Mouse (Mus musculus): ENCODE data around the gene Upk3a. TPM values are rescaled to one million over a fixed set of nuclear protein-coding genes. Genes with fewer than 3 reads are reported as not detected.
"Not testable (repeated sequence)": the region's sequence is repeated elsewhere in the genome, so short reads cannot be mapped to it uniquely, and the experiment has no call there.

The Upk3a gene
- total RNA-seq, 2 experiments from 2014 or later: not detected

- no peak for DNase-seq (ENCODE audit: low spot score in 2 of 2)
Observed at GRCm38 (mm10) chr15:84999911-85000310, 17.0 kb upstream of the Upk3a start.

- DNase-seq (ENCODE audit: low spot score in 2 of 2): peak; percentile 70 to 78
Observed at GRCm38 (mm10) chr15:85000984-85001982, 15.7 kb upstream of the Upk3a start.

- DNase-seq (ENCODE audit: low spot score in 2 of 2): no peak
Observed at GRCm38 (mm10) chr15:85009666-85010065, 7.3 kb upstream of the Upk3a start.

- DNase-seq (ENCODE audit: low spot score in 2 of 2): no peak
Observed at GRCm38 (mm10) chr15:85011895-85012661, 4.9 kb upstream of the Upk3a start.

- DNase-seq (ENCODE audit: low spot score in 2 of 2): no peak
Observed at GRCm38 (mm10) chr15:85012662-85013054, 4.3 kb upstream of the Upk3a start.

GRCm38 (mm10) chr15:85015771-85016170 lies 1.2 kb upstream of the Upk3a start:
- no peak for DNase-seq (ENCODE audit: low spot score in 2 of 2)

GRCm38 (mm10) chr15:85022211-85022610 lies 5.3 kb downstream of the Upk3a start:
- no peak for DNase-seq (ENCODE audit: low spot score in 2 of 2)

- DNase-seq (ENCODE audit: low spot score in 2 of 2): no peak
Observed at GRCm38 (mm10) chr15:85026197-85026596, 9.3 kb downstream of the Upk3a start.

GRCm38 (mm10) chr15:85027740-85028139 lies 10.8 kb downstream of the Upk3a start:
- no peak for DNase-seq (ENCODE audit: low spot score in 2 of 2)

- DNase-seq (ENCODE audit: low spot score in 2 of 2): not testable (repeated sequence)
Observed at GRCm38 (mm10) chr15:85028648-85029047, 11.7 kb downstream of the Upk3a start, which contains the start of gene Fam118a. Fam118a (plus strand) TSS chr15:85028948.

- not testable (repeated sequence) for DNase-seq (ENCODE audit: low spot score in 2 of 2)
Observed at GRCm38 (mm10) chr15:85030643-85031042, 13.7 kb downstream of the Upk3a start.

GRCm38 (mm10) chr15:85031866-85032265 lies 14.9 kb downstream of the Upk3a start:
- no peak for DNase-seq (ENCODE audit: low spot score in 2 of 2)

- DNase-seq (ENCODE audit: low spot score in 2 of 2): not testable (repeated sequence)
Observed at GRCm38 (mm10) chr15:85033916-85034315, 17.0 kb downstream of the Upk3a start.

- peak; percentile 98 for DNase-seq (ENCODE audit: low spot score in 2 of 2)
Observed at GRCm38 (mm10) chr15:85036566-85037342, 19.8 kb downstream of the Upk3a start.

- no peak for DNase-seq (ENCODE audit: low spot score in 2 of 2)
Observed at GRCm38 (mm10) chr15:85037343-85037690, 20.4 kb downstream of the Upk3a start.

- no peak for DNase-seq (ENCODE audit: low spot score in 2 of 2)
Observed at GRCm38 (mm10) chr15:85041546-85042225, 24.7 kb downstream of the Upk3a start.

GRCm38 (mm10) chr15:85042361-85042954 lies 25.5 kb downstream of the Upk3a start:
- peak in 1 of 2 experiments; percentile 71 for DNase-seq (ENCODE audit: low spot score in 2 of 2)

GRCm38 (mm10) chr15:85043116-85043515 lies 26.2 kb downstream of the Upk3a start:
- DNase-seq (ENCODE audit: low spot score in 2 of 2): no peak

- no peak for DNase-seq (ENCODE audit: low spot score in 2 of 2)
Observed at GRCm38 (mm10) chr15:85043761-85044160, 26.8 kb downstream of the Upk3a start.

Measured in gastrocnemius, postnatal 4 days (tissue).